Mouse (Mus musculus): ENCODE measurements at regions not wholly inside any gene's neighbourhood (a gene's known extent, or its start where the extent isn't known, plus 50 kb on each side); places are given as distances from the start of the nearest gene placed in this dataset.

DNA sequence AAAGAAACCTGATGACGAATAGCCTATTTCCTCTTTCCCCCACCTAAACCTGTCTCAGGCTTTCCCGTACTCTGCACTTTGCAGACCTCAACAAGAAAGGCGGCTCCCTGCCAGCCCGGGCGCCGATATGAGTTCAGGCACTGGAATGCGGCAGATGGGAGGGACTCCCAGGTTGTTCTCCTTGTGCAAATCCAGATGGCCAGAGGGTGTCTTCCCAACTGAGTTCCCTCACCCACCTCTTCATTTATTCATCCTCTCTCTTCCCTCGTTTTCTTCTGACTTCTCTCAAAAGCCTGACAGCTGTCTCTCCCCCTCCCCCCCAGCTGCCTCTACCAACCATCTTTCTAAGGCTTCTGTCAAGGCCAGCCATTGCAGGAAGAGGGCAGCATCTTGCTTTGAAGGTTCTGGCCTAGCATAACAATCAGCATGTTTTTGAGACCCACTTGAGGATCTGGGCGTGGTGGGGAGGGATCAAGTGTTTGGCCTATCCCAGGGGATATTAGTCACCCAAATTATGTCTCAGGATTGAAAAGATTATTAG is 93.1 kb upstream of the Itga6 start:
- no peak overlapping the region for H3K4me3 ChIP-seq (ENCODE audit: low read length)

DNA sequence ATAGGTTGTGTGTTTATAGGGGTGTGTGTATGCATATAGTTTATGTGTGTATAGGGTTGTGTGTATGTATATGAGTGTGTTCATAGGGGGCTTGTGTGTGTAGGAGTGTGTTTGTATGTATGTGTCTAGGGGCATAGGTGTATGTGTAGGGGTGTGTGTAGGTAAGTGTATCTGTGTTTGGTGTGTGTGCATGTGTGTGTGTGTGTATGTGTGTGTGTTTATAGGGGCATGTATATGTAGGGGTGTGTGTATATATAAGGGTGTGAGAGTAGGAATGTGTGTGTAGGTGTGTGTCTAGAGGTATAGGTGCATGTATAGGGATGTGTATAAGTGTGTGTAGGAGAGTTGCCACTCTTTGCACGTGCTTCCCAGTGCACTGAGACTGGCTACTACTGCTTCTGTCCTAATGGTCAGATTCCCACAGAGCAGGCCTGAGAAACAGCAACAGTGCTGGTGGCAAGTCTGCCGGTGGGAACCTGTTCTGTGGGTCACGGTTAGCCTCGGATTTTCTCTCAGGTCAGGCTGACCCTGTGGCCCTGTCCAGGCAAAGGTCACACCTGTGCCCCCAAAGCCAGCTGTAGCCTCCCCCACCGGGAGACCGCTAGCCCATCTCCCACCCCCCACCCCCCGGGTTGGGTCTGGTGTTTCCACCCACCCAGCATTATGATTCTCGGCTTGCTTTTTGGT is 90.5 kb upstream of the Itga6 start:
- no peak overlapping the region for H3K4me2 ChIP-seq (replicated peaks; ENCODE audit: low read depth, low read length)
- WGBS, result 21% methylated on average over 8 of the region's 8 CpGs
- H3K27me3 ChIP-seq (ENCODE audit: control insufficient read depth, insufficient read depth, low read length), result no peaks in the 10 kb centered on the region
- ATAC-seq (ENCODE audit: low FRiP score, low TSS enrichment), result no peak
- peaks cover 11% of the 10 kb centered on the region for H3K4me1 ChIP-seq (ENCODE audit: control insufficient read depth, insufficient read depth, low read length)
- H3K27ac ChIP-seq (ENCODE audit: low read depth, low read length), result peak overlapping the region; percentile 59; the same call in 1 of the 2 replicates
- no peak overlapping the region for H3K9ac ChIP-seq (ENCODE audit: low read depth, low read length)
- no peaks in the 10 kb centered on the region for H3K36me3 ChIP-seq (ENCODE audit: control insufficient read depth, insufficient read depth, low read length)
- no peak overlapping the region for H3K4me3 ChIP-seq (ENCODE audit: low read length)
- H3K9me3 ChIP-seq (ENCODE audit: control insufficient read depth, low read length), result no peaks in the 10 kb centered on the region

More for the DNA sequence above, 93.1 kb upstream of the Itga6 start:
- no peaks in the 10 kb centered on the region for H3K9me3 ChIP-seq (ENCODE audit: control insufficient read depth, low read length)
- 20% methylated on average over 9 of the region's 9 CpGs for WGBS
- H3K27ac ChIP-seq (ENCODE audit: low read depth, low read length), result peak overlapping the region; percentile 14; the same call in 1 of the 2 replicates
- no peak overlapping the region for H3K9ac ChIP-seq (ENCODE audit: low read depth, low read length)
- H3K36me3 ChIP-seq (ENCODE audit: control insufficient read depth, insufficient read depth, low read length), result no peaks in the 10 kb centered on the region
- peaks cover 11% of the 10 kb centered on the region for H3K4me1 ChIP-seq (ENCODE audit: control insufficient read depth, insufficient read depth, low read length)
- peak overlapping the region; percentile 8; the same call in 1 of the 2 replicates for H3K4me2 ChIP-seq (replicated peaks; ENCODE audit: low read depth, low read length)
- no peaks in the 10 kb centered on the region for H3K27me3 ChIP-seq (ENCODE audit: control insufficient read depth, insufficient read depth, low read length)
- ATAC-seq (ENCODE audit: low FRiP score, low TSS enrichment), result no peak

DNA sequence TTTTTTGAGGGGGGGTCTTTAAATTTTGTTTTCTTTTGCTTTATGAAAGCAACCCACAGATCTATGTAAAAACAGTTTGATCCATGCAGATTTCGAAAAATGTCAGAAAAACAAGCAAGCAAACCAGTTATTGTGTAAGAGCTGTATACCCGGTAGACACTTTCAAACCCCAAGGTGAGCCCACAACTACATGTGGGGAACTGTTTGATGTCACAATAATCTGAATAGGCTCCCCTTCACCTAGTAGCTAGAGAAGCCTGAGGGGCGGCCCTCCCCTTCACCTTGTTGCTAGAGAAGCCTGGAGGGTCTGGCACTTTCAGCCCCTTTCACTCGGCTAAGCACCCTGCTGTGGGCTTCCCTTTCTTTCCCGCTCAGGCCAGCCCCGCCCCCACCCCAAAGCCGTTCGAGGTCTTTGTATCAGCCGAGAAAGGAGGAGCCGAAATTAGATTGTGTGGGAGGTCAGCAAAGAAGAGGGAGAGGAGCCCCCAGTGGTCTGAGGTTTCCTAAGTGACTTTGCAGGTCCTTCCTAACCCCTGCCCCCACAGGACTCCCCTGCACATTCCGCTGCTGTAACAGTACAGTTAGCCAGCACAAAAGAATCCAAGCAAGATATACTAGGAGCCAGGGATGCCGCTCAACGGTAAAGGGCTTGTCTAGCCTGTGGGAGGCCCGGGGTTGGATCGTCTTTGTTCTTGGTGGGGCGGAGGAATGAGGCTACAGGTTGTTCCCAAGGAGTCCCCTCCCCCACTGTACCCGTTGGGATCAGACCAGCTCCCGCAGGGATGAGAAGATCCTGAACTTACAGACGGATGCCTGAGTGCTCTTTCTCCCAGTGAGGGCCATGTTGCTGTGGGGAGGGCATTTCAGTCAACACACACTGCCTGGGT is 89.7 kb upstream of the Itga6 start:
- H3K27ac ChIP-seq (ENCODE audit: low read depth, low read length), result peak overlapping the region; percentile 59
- peak; percentile 84 for ATAC-seq (ENCODE audit: low FRiP score, low TSS enrichment)
- 3% methylated on average over 19 of the region's 19 CpGs for WGBS
- peaks cover 11% of the 10 kb centered on the region for H3K4me1 ChIP-seq (ENCODE audit: control insufficient read depth, insufficient read depth, low read length)
- peak overlapping the region; percentile 31 for H3K4me3 ChIP-seq (ENCODE audit: low read length)
- no peaks in the 10 kb centered on the region for H3K9me3 ChIP-seq (ENCODE audit: control insufficient read depth, low read length)
- H3K27me3 ChIP-seq (ENCODE audit: control insufficient read depth, insufficient read depth, low read length), result no peaks in the 10 kb centered on the region
- peak overlapping the region; percentile 47 for H3K4me2 ChIP-seq (replicated peaks; ENCODE audit: low read depth, low read length)
- H3K9ac ChIP-seq (ENCODE audit: low read depth, low read length), result peak overlapping the region; percentile 54
- no peaks in the 10 kb centered on the region for H3K36me3 ChIP-seq (ENCODE audit: control insufficient read depth, insufficient read depth, low read length)

DNA sequence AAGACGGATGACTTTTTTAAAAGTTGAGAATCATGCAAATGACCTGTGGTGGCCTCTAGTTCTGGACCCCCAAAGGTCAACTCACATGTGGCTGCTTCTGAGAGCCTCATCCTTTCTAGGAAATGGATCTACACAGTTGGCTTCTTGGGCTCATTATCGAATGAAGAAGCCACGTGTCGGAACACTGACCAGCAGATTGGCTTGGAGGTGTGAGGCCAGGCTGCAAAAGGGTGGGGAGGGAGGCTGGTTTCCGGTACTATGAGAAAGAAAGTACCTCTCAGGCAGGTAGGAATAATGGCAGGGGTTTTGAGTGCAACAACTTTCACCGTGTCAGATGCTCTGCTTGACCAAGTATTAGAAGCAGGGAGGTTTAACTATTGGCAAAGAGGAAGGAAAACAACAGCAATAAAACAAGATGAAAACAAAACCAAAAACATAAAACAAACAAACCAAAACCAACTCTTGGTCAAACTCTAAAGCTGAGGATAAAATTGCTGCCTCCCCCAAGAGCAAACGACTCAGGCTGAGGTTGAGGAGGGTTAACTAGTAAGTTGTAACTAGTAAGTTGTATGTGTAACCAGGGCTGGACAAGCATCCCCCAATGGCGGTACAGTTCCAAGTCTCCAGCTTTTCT is 88.7 kb upstream of the Itga6 start:
- H3K4me2 ChIP-seq (replicated peaks; ENCODE audit: low read depth, low read length), result no peak overlapping the region
- WGBS, result 54% methylated on average over 8 of the region's 8 CpGs
- no peak overlapping the region for H3K4me3 ChIP-seq (ENCODE audit: low read length)
- no peak overlapping the region for H3K9ac ChIP-seq (ENCODE audit: low read depth, low read length)
- no peaks in the 10 kb centered on the region for H3K27me3 ChIP-seq (ENCODE audit: control insufficient read depth, insufficient read depth, low read length)
- no peak for ATAC-seq (ENCODE audit: low FRiP score, low TSS enrichment)
- H3K27ac ChIP-seq (ENCODE audit: low read depth, low read length), result no peak overlapping the region
- H3K36me3 ChIP-seq (ENCODE audit: control insufficient read depth, insufficient read depth, low read length), result no peaks in the 10 kb centered on the region
- H3K9me3 ChIP-seq (ENCODE audit: control insufficient read depth, low read length), result no peaks in the 10 kb centered on the region
- peaks cover 11% of the 10 kb centered on the region for H3K4me1 ChIP-seq (ENCODE audit: control insufficient read depth, insufficient read depth, low read length)

DNA sequence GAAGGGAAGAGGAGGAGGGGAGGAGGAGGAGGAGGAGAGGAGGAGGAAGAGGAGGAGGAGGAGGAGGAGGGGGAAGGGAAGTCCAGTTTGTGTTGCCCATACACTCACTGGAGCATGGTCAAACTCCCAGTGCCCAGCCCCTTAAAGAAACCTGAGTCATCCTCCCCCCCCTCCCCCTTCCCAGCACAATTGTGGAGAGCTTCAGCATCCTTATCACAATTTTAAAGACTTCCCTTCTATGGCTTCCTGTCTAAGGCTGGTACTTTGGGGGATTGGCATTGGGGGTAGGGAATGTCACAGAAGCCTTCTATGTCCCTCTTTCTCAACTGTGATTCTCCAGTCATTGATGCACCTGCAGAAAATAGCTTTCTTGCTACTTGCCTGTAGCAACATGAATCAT is 84.0 kb upstream of the Itga6 start:
- no peak for ATAC-seq (ENCODE audit: low FRiP score, low TSS enrichment)

DNA sequence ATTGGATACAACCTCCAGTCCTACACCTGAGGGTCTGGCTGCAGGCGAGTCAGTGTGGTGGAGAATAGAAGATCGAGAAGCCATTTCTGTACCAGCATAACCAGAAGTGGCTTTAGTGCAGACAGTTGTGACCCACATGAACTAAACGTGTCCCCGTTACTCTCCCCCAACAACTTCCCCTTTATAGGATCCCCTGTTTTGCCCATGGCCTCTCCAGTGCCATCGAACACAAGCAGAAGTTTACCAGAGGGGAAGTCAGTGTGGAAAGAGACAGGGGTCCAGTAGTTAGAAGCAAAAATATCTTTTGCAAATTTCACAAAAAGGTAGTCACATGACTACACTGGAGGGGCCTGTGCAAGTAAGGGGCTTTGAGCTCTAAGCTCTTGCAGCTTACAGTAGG is 83.4 kb upstream of the Itga6 start:
- no peaks in the 10 kb centered on the region for H3K9me3 ChIP-seq (ENCODE audit: control insufficient read depth, low read length)
- H3K4me2 ChIP-seq (replicated peaks; ENCODE audit: low read depth, low read length), result no peak overlapping the region
- no peaks in the 10 kb centered on the region for H3K36me3 ChIP-seq (ENCODE audit: control insufficient read depth, insufficient read depth, low read length)
- no peak overlapping the region for H3K4me3 ChIP-seq (ENCODE audit: low read length)
- H3K27ac ChIP-seq (ENCODE audit: low read depth, low read length), result no peak overlapping the region
- no peaks in the 10 kb centered on the region for H3K4me1 ChIP-seq (ENCODE audit: control insufficient read depth, insufficient read depth, low read length)
- no peak overlapping the region for H3K9ac ChIP-seq (ENCODE audit: low read depth, low read length)
- 87% methylated on average over 5 of the region's 5 CpGs for WGBS
- no peaks in the 10 kb centered on the region for H3K27me3 ChIP-seq (ENCODE audit: control insufficient read depth, insufficient read depth, low read length)
- no peak for ATAC-seq (ENCODE audit: low FRiP score, low TSS enrichment)

More for the DNA sequence above, 84.0 kb upstream of the Itga6 start:
- no peaks in the 10 kb centered on the region for H3K27me3 ChIP-seq (ENCODE audit: control insufficient read depth, insufficient read depth, low read length)
- no peaks in the 10 kb centered on the region for H3K9me3 ChIP-seq (ENCODE audit: control insufficient read depth, low read length)
- no peak overlapping the region for H3K4me3 ChIP-seq (ENCODE audit: low read length)
- no peak overlapping the region for H3K4me2 ChIP-seq (replicated peaks; ENCODE audit: low read depth, low read length)
- no peak overlapping the region for H3K9ac ChIP-seq (ENCODE audit: low read depth, low read length)
- H3K4me1 ChIP-seq (ENCODE audit: control insufficient read depth, insufficient read depth, low read length), result no peaks in the 10 kb centered on the region
- H3K27ac ChIP-seq (ENCODE audit: low read depth, low read length), result no peak overlapping the region
- no peaks in the 10 kb centered on the region for H3K36me3 ChIP-seq (ENCODE audit: control insufficient read depth, insufficient read depth, low read length)

DNA sequence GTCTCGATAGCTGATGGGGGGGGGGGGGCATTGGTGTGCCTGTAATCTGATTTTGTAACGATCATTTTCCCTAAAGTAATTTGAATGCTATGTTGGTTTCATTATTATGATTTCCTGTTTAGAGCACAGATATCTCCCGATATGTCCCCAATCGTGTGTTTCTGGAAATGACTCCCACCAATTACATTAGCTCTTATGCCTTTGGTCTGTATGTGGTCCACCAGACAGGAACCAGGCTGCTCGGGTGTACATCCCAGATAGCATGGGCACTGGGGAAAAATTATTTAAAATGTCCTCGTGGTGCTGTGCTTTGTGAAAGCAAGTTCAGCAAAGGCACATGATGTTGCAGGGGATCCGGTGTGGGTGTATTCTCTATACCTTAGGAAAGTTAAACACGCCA is 82.0 kb upstream of the Itga6 start:
- H3K9ac ChIP-seq (ENCODE audit: low read depth, low read length), result no peak overlapping the region
- 85% methylated on average over 8 of the region's 8 CpGs for WGBS
- no peak overlapping the region for H3K27ac ChIP-seq (ENCODE audit: low read depth, low read length)
- H3K4me1 ChIP-seq (ENCODE audit: control insufficient read depth, insufficient read depth, low read length), result no peaks in the 10 kb centered on the region
- no peak overlapping the region for H3K4me2 ChIP-seq (replicated peaks; ENCODE audit: low read depth, low read length)
- H3K9me3 ChIP-seq (ENCODE audit: control insufficient read depth, low read length), result no peaks in the 10 kb centered on the region
- H3K36me3 ChIP-seq (ENCODE audit: control insufficient read depth, insufficient read depth, low read length), result no peaks in the 10 kb centered on the region
- no peak overlapping the region for H3K4me3 ChIP-seq (ENCODE audit: low read length)
- no peaks in the 10 kb centered on the region for H3K27me3 ChIP-seq (ENCODE audit: control insufficient read depth, insufficient read depth, low read length)
- no peak for ATAC-seq (ENCODE audit: low FRiP score, low TSS enrichment)

DNA sequence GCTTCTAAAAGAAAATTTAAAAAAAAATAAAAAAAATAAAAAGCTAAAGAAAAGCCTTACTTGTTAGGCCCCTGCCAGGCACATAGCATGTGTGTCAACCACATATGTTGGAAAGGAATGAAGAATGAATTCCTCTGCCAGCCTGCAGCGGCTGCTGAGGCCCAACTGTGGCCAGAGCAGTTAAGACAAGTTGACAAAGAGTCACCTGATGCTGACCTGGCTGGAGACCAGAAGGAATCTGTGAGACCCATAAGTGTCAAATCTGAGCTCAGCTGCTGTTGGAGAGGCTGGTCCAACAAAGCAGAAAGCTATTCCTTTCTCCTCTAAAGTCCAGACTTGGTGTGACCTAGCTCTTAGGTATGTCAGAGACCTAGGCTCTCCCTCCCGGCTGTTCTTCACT is 78.5 kb upstream of the Itga6 start:
- Histone ChIP-seq H3K9me3 (ENCODE audit: control insufficient read depth, low read length) (no peaks in the 10 kb centered on the region), H3K36me3 (ENCODE audit: control insufficient read depth, insufficient read depth, low read length) (no peaks in the 10 kb centered on the region), H3K27me3 (ENCODE audit: control insufficient read depth, insufficient read depth, low read length) (no peaks in the 10 kb centered on the region), H3K4me3 (ENCODE audit: low read length) (no peak overlapping the region), H3K4me2 (replicated peaks; ENCODE audit: low read depth, low read length) (no peak overlapping the region), H3K27ac (ENCODE audit: low read depth, low read length) (no peak overlapping the region), H3K9ac (ENCODE audit: low read depth, low read length) (no peak overlapping the region), H3K4me1 (ENCODE audit: control insufficient read depth, insufficient read depth, low read length) (no peaks in the 10 kb centered on the region)
- ATAC-seq (ENCODE audit: low FRiP score, low TSS enrichment), result no peak
- WGBS, result 81% methylated on average over 2 of the region's 2 CpGs

Measured in kidney, embryonic 14.5 days (tissue).